Mouse (Mus musculus) hindbrain, embryonic 14.5 days (tissue): ENCODE results near the gene Myo18b. TPM values are rescaled to one million over a fixed set of nuclear protein-coding genes. Genes with fewer than 3 reads are reported as not detected.

ENCODE experiments used
- ATAC-seq: fragments of 200-750 bp; cut with Nextera tagmentation; 2 replicates; pipeline ENCODE4 v1.8.0; 2017; ENCODE audit warnings: moderate number of reproducible peaks, mild to moderate bottlenecking, moderate TSS enrichment, moderate library complexity; ENCODE audit not compliant: low FRiP score
- DNase-seq: peaks from one replicate; pipeline ENCODE4 v3.0.0-alpha.2; 2015; ENCODE audit warnings: low spot score
- H3K27ac ChIP-seq: fragments of 300-500 bp; sonication (generic); 2 replicates; pipeline ENCODE4 v1.5.1; 2014; ENCODE audit warnings: mild to moderate bottlenecking, moderate library complexity
- H3K27me3 ChIP-seq: fragments of 300-500 bp; sonication (generic); 2 replicates; pipeline ENCODE4 v1.6.1; 2014; ENCODE audit warnings: mild to moderate bottlenecking, low read length, mixed read lengths; ENCODE audit not compliant: control insufficient read depth, insufficient read depth
- H3K36me3 ChIP-seq: fragments of 300-500 bp; sonication (generic); replicated peaks from 2 replicates; pipeline ENCODE4 v1.6.1; 2014; ENCODE audit not compliant: control insufficient read depth, insufficient read depth
- H3K4me1 ChIP-seq: fragments of 300-500 bp; sonication (generic); replicated peaks from 2 replicates; pipeline ENCODE4 v1.6.1; 2014; ENCODE audit warnings: antibody characterized with exemption, low read length, mixed read lengths; ENCODE audit not compliant: control insufficient read depth, insufficient read depth
- H3K4me2 ChIP-seq: fragments of 300-500 bp; sonication (generic); replicated peaks from 2 replicates; pipeline ENCODE4 v1.6.1; 2014; ENCODE audit warnings: mild to moderate bottlenecking, moderate library complexity
- H3K4me3 ChIP-seq: fragments of 300-500 bp; sonication (generic); replicated peaks from 2 replicates; pipeline ENCODE4 v1.5.1; 2014; ENCODE audit warnings: mild to moderate bottlenecking, low read length
- H3K9ac ChIP-seq: fragments of 300-500 bp; sonication (generic); 2 replicates; pipeline ENCODE4 v1.6.1; 2014
- H3K9me3 ChIP-seq: fragments of 300-500 bp; sonication (generic); 2 replicates; pipeline ENCODE4 v1.6.1; 2016; ENCODE audit warnings: low read length; ENCODE audit not compliant: control insufficient read depth
- WGBS: fragments of 180-500 bp; shearing (Covaris S2); extraction: QIAGEN DNeasy Blood & Tissue Kit; methylation state at CpG from one replicate; pipeline ENCODE4 v1.1.7; 2014; 5-methylcytosine and 5-hydroxymethylcytosine counted together
- polyA plus RNA-seq: library from polyadenylated mRNA; unstranded; fragments of >200 nt; fragmentation: Nextera tagmentation; extraction: Ambion mirVana; gene quantifications from 2 replicates; pipeline ENCODE4 v1.2.1, GENCODE M21; 2014

Gene Myo18b
- polyA plus RNA-seq, 1 experiment from 2014 or later = 1.4 TPM

DNA sequence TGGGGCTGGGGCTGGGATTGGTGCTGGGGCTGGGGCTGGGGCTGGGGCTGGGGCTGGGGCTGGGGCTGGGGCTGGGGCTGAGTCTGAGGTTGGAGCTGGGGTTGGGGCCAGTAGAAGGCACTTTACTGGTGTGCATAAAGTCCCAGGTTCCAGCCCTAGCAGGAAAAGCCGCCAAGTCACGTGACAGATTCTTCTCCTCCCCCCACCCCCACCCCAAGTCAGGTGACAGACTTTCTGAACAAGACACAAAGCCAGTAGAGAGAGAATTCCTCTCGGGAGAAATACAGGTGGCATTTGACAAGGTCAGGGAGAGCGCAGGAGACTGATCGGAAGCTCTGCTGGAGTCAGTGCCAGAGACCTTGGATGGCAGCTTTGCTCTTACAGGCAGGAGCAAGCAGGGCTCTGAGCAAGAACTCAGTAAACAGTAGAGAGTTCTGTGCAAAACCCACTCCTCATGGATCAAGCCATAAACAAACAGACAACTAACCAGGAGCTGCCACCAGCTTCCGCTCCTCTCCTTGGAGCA is 124.7 kb downstream of the Myo18b start:
- ATAC-seq (no peak), DNase-seq (no peak)
- H3K36me3 ChIP-seq = no peaks in the 10 kb centered on the region
- H3K9ac ChIP-seq = no peak overlapping the region
- no peak overlapping the region for H3K4me3 ChIP-seq
- H3K27ac ChIP-seq = no peak overlapping the region
- H3K4me1 ChIP-seq = 0 out of 2 replicates have a peak, but pooled peaks cover 3% of the 10 kb centered on the region
- H3K9me3 ChIP-seq = no peaks in the 10 kb centered on the region
- H3K4me2 ChIP-seq = no peak overlapping the region
- no peaks in the 10 kb centered on the region for H3K27me3 ChIP-seq
- 53% methylated on average over 6 of the region's 6 CpGs for WGBS

DNA sequence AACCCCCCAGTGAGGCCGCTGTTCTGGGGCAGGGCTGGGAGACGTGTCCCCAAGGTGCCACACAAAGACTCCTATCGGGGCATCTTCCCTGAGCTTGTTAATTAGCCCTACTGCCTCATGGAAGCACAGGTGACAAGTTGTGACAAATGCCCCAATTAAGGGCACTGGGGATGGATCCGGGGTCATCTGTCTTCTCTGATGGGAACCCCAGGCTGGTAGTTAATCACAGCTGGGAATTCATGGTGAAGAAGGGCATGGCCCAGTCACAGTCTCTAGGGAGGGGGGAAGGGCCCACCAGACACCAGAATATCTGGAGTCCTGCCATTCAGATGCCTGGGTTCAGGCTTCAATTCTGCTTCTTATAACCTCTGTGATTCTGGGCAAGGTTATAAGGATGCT is 126.4 kb downstream of the Myo18b start:
- Histone ChIP-seq H3K9ac (no peak overlapping the region), H3K9me3 (no peaks in the 10 kb centered on the region), H3K36me3 (no peaks in the 10 kb centered on the region), H3K27me3 (no peaks in the 10 kb centered on the region), H3K4me3 (no peak overlapping the region), H3K4me1 (0 out of 2 replicates have a peak, but pooled peaks cover 3% of the 10 kb centered on the region), H3K27ac (0 out of 2 replicates have a peak overlapping the region, but pooled peaks have one; percentile 6), H3K4me2 (no peak overlapping the region)
- 15% methylated on average over 4 of the region's 4 CpGs for WGBS
- no peak for DNase-seq
- ATAC-seq = no peak

DNA sequence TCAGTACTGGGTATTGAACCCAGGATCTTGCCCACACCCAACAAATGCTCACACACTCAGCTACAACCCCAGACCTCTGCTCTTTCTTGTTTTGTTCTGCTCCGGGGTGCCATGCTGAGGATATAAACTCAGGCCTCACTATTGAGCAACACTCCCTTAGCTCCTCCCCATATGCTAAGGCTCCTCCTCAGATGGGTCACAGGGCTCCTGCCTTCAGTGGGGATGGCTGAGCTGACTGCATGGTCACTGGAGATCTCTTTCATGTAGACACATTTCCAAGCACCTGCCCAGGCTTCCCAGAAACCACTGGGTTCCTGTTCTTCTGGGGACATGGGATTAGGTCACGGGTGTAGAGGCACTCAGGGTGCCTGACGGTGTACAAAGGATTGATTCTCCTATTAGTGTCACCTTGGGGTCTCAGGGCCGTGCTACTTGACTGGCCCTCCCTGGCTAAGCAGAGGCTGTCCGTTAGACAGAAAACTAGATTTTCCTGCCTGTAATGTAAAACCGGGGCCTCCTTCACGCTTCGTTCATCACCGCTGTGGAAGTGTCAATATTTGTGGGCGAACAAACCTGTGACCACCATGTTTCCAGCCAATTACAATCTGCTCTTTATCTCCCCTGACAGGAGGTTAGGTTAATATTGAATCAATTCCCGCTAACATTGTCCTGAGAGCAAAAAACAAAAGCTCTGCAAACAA is 127.0 kb downstream of the Myo18b start:
- Histone ChIP-seq H3K4me1 (0 out of 2 replicates have a peak, but pooled peaks cover 3% of the 10 kb centered on the region), H3K27ac (peak overlapping the region; percentile 6; the same call in 1 of the 2 replicates), H3K4me3 (no peak overlapping the region), H3K9ac (no peak overlapping the region), H3K9me3 (no peaks in the 10 kb centered on the region), H3K27me3 (no peaks in the 10 kb centered on the region), H3K4me2 (no peak overlapping the region), H3K36me3 (no peaks in the 10 kb centered on the region)
- no peak for DNase-seq
- WGBS = 32% methylated on average over 11 of the region's 11 CpGs
- no peak for ATAC-seq

DNA sequence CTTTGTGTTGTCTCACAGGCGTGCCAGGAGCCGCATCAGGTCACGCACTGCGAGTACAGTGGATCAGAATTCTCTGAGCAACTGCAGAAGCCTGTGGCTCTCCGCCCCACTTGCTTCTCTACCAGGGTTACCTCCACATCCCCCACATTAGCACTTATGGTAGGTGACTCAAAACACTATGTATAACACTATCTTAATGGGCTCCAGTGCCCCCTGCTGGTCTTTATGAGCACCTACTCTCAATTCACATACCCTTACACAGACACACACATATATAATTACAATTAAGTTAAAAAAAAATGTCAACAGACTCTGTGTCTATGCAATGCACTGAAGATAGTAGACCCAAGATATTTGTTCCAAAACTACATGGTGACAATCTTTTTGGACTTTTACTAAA is 127.6 kb downstream of the Myo18b start:
- Histone ChIP-seq H3K9ac (no peak overlapping the region), H3K36me3 (no peaks in the 10 kb centered on the region), H3K4me1 (0 out of 2 replicates have a peak, but pooled peaks cover 3% of the 10 kb centered on the region), H3K4me3 (no peak overlapping the region), H3K27me3 (no peaks in the 10 kb centered on the region), H3K27ac (no peak overlapping the region), H3K9me3 (no peaks in the 10 kb centered on the region), H3K4me2 (no peak overlapping the region)
- DNase-seq (no peak), ATAC-seq (no peak)
- WGBS = 97% methylated on average over 5 of the region's 5 CpGs

DNA sequence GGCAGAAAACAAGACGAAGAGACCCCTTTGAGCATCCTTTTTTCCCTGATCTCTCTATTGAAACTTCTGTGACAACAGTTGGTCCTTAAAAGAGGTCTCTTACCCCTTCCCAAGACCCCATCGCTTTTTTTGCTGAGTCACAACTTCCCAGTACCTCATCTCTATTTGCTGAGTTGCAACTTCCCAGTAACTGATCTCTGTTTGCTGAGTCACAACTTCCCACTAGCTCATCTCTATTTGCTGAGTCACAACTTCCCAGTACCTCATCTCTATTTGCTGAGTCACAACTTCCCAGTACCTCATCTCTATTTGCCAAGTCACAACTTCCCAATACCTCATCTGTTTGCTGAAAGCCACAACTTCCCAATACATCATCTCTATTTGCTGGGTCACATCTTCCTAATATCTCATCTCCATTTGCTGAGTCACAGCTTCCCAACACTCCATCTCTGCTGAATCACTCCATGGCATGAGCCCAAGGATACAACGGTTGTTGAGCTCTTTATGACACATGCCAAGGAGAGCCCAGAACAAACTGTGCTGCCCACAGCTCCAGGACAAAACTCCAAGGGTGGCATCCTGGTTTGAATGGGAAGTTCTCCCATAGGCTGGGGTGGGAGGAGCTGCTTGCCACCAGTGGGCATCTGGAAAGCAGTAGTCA is 134.6 kb downstream of the Myo18b start:
- Histone ChIP-seq H3K9me3 (no peaks in the 10 kb centered on the region), H3K27me3 (no peaks in the 10 kb centered on the region), H3K27ac (no peak overlapping the region), H3K9ac (no peak overlapping the region), H3K4me2 (no peak overlapping the region), H3K36me3 (no peaks in the 10 kb centered on the region), H3K4me1 (no peaks in the 10 kb centered on the region), H3K4me3 (no peak overlapping the region)
- DNase-seq (no peak), ATAC-seq (no peak)
- 82% methylated on average over 3 of the region's 3 CpGs for WGBS

DNA sequence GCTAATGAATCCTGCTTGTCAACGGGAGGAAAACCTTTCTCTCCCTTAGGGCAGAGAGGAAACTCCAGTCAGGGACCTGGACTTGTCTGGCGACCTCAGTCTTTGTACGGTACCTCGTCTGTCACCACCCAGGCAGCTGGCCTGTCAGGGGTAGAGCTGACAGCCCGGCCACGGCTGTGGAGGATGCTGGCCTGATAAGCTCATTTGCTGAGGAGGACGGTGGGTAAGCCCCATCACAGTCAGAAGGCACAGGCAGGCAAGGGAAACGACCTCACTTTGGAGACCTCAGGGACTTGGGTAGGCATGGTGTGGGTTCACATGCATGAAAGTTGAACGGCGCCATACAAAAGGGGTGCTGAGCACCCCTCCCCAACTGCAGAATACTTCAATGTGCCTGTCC is 140.6 kb downstream of the Myo18b start:
- WGBS = 17% methylated on average over 10 of the region's 10 CpGs
- no peak overlapping the region; the same call in 1 of the 2 replicates for H3K9ac ChIP-seq
- H3K27ac ChIP-seq = peak overlapping the region; percentile 22; the same call in 1 of the 2 replicates
- H3K27me3 ChIP-seq = no peaks in the 10 kb centered on the region
- H3K4me2 ChIP-seq = no peak overlapping the region
- peaks cover 5% of the 10 kb centered on the region; the same call in 1 of the 2 replicates for H3K4me1 ChIP-seq
- no peak overlapping the region for H3K4me3 ChIP-seq
- no peak for DNase-seq
- no peaks in the 10 kb centered on the region for H3K36me3 ChIP-seq
- H3K9me3 ChIP-seq = no peaks in the 10 kb centered on the region
- no peak for ATAC-seq

DNA sequence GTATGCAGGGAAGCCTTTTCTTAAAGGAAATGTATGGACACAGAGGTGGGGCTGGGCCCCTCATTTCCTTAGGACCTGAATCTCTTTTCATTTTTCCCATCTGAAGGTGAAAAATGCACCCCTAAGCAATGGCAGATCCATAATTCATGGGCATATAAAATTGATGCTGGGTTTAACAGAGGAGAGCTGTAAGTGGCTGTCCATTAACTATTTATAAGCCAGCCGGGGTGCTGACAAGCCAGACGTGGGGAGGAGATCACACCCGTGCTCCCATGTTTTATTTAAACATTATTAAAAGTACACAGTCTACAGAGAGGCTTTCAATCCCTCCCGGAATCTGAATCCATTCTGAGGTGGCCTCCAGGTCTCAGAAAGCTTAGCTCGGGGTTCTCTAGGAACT is 146.5 kb downstream of the Myo18b start:
- ATAC-seq = peak; percentile 38; the same call in 1 of the 2 replicates
- Histone ChIP-seq H3K27me3 (no peaks in the 10 kb centered on the region), H3K4me2 (no peak overlapping the region), H3K9me3 (no peaks in the 10 kb centered on the region), H3K9ac (no peak overlapping the region), H3K4me3 (no peak overlapping the region), H3K36me3 (no peaks in the 10 kb centered on the region), H3K27ac (peak overlapping the region; percentile 54), H3K4me1 (peaks cover 25% of the 10 kb centered on the region)
- WGBS = 53% methylated on average over 5 of the region's 5 CpGs
- no peak for DNase-seq

DNA sequence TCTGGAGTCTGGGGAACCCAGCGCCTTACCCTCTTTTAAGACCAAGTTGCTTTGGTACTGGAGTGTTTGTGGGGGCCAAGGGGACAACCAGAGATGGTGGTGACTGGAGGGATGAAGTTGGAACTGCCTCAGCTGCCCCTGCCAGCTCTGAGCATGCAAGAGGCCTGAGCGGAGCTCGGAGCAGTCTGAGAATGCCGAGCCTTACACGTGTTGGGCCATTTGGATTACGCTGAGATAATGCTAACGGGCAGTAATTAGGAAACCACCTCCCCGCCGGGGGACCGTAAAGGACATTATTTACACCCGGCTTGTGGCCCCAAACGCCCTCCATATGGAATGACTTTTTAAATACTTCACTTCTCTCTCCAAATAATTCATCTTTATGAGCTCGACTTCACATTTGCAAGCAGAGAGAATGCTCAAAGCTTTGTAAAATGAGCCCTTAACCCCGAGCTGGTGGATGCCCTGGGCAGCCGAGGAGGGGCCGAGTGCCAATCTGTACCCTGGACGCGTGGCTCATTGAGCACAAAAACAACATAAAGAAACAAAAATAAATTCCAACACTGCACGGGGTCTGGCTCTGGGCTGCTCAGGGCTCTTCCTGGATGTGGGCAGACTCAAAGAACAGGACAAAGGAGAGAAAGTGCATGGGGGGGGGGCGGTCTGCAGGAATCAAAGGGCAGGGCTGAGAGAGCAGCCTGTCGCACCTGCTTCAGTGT is 148.0 kb downstream of the Myo18b start:
- H3K4me2 ChIP-seq = peak overlapping the region; percentile 27
- ATAC-seq = peak; percentile 56; the same call in 1 of the 2 replicates
- no peak for DNase-seq
- no peaks in the 10 kb centered on the region for H3K27me3 ChIP-seq
- H3K4me1 ChIP-seq = peaks cover 30% of the 10 kb centered on the region
- no peaks in the 10 kb centered on the region for H3K9me3 ChIP-seq
- no peaks in the 10 kb centered on the region for H3K36me3 ChIP-seq
- no peak overlapping the region for H3K4me3 ChIP-seq
- H3K27ac ChIP-seq = peak overlapping the region; percentile 83
- WGBS = 25% methylated on average over 21 of the region's 21 CpGs
- 0 out of 2 replicates have a peak overlapping the region, but pooled peaks have one; percentile 3 for H3K9ac ChIP-seq
